Mouse (Mus musculus): Measurements from ENCODE around the gene Klhl20.

- TF ChIP-seq GABPA (IDR thresholded peaks at IDR 0.05; ENCODE audit: low read depth, low read length) (no peak), POLR2AphosphoS2 (IDR thresholded peaks at IDR 0.05; ENCODE audit: low read length) (no peak), SIN3A (IDR thresholded peaks at IDR 0.05; ENCODE audit: low read length) (no peak), CTCF (IDR thresholded peaks at IDR 0.05 in 2 of 3, conservative IDR thresholded peaks at IDR 0.05 in 1 of 3; ENCODE audit: control insufficient read depth in 1 of 3, insufficient read depth in 1 of 3, low read depth in 2 of 3, low read length in 3 of 3, poor library complexity in 1 of 3, severe bottlenecking in 1 of 3) (no peak), TCF12 (IDR thresholded peaks at IDR 0.05; ENCODE audit: low read depth, low read length) (no peak), HCFC1 (IDR thresholded peaks at IDR 0.05; ENCODE audit: low read depth, low read length) (no peak)
Measured at GRCm38 (mm10) chr1:161040426-161040770, 90.9 kb downstream of the Klhl20 start.
